Mouse (Mus musculus) midbrain, embryonic 11.5 days (tissue): ENCODE data around the gene Orc4. TPM values are rescaled to one million over a fixed set of nuclear protein-coding genes. Genes with fewer than 3 reads are reported as not detected.

ENCODE experiments used
- ATAC-seq: fragments of 200-750 bp; cut with Nextera tagmentation; 2 replicates; pipeline ENCODE4 v1.8.0; 2017; ENCODE audit warnings: moderate TSS enrichment, moderate library complexity; ENCODE audit not compliant: low FRiP score
- DNase-seq: peaks from one replicate; pipeline ENCODE4 v3.0.0; 2015; ENCODE audit warnings: low spot score; ENCODE audit errors: missing footprints
- H3K27ac ChIP-seq: fragments of 300-500 bp; sonication (generic); 2 replicates; pipeline ENCODE4 v1.5.1; 2014; ENCODE audit warnings: low read depth, low read length
- H3K27me3 ChIP-seq: fragments of 300-500 bp; sonication (generic); 2 replicates; pipeline ENCODE4 v1.6.1; 2014; ENCODE audit warnings: mild to moderate bottlenecking, low read length, moderate library complexity, mixed read lengths; ENCODE audit not compliant: control insufficient read depth, insufficient read depth
- H3K36me3 ChIP-seq: fragments of 300-500 bp; sonication (generic); 2 replicates; pipeline ENCODE4 v1.6.1; 2014; ENCODE audit warnings: mild to moderate bottlenecking, low read length, moderate library complexity, mixed read lengths; ENCODE audit not compliant: control insufficient read depth, insufficient read depth
- H3K4me1 ChIP-seq: fragments of 300-500 bp; sonication (generic); 2 replicates; pipeline ENCODE4 v1.6.1; 2014; ENCODE audit warnings: low read length; ENCODE audit not compliant: control insufficient read depth, insufficient read depth
- H3K4me2 ChIP-seq: fragments of 300-500 bp; sonication (generic); 2 replicates; pipeline ENCODE4 v1.6.1; 2014; ENCODE audit warnings: mild to moderate bottlenecking, moderate library complexity
- H3K4me3 ChIP-seq: fragments of 300-500 bp; sonication (generic); 2 replicates; pipeline ENCODE4 v1.5.1; 2014; ENCODE audit warnings: low read depth, low read length
- H3K9ac ChIP-seq: fragments of 300-500 bp; sonication (generic); 2 replicates; pipeline ENCODE4 v1.6.1; 2014; ENCODE audit warnings: low read length
- H3K9me3 ChIP-seq: fragments of 300-500 bp; sonication (generic); 2 replicates; pipeline ENCODE4 v1.6.1; 2016; ENCODE audit warnings: low read length; ENCODE audit not compliant: control insufficient read depth
- WGBS: fragments of 180-500 bp; shearing (Covaris S2); extraction: QIAGEN DNeasy Blood & Tissue Kit; methylation state at CpG from one replicate; pipeline ENCODE4 v1.1.7; 2014; 5-methylcytosine and 5-hydroxymethylcytosine counted together
- polyA plus RNA-seq: library from polyadenylated mRNA; unstranded; fragments of >200 nt; fragmentation: Nextera tagmentation; extraction: Ambion mirVana; gene quantifications from 2 replicates; pipeline ENCODE4 v1.2.1, GENCODE M21; 2014

Orc4 gene
- 142 and 151 TPM in 2 replicates for polyA plus RNA-seq

GRCm38 (mm10) chr2:48950252-48950315, at the start of gene Orc4:
Orc4 (minus strand) TSS chr2:48950277.
- peak within 1 kb of the TSS; percentile 92 for H3K9ac ChIP-seq
- H3K4me3 ChIP-seq = peak within 1 kb of the TSS; percentile 72
- no peak for DNase-seq
- H3K9me3 ChIP-seq = no peaks in the 10 kb centered on the region
- H3K4me1 ChIP-seq = peaks cover 6% of the 10 kb centered on the region
- H3K36me3 ChIP-seq = no peaks in the 10 kb centered on the region
- no peaks in the 10 kb centered on the region for H3K27me3 ChIP-seq
- peak within 1 kb of the TSS; percentile 77 for H3K4me2 ChIP-seq
- 0% methylated on average over 2 of the region's 2 CpGs for WGBS
- no peak for ATAC-seq
- peak within 1 kb of the TSS; percentile 85 for H3K27ac ChIP-seq

GRCm38 (mm10) chr2:48990322-48990721, 40.2 kb upstream of the Orc4 start:
- Histone ChIP-seq H3K4me1 (no peaks in the 10 kb centered on the region), H3K4me2 (no peak overlapping the region), H3K27ac (no peak overlapping the region), H3K27me3 (no peaks in the 10 kb centered on the region), H3K9me3 (no peaks in the 10 kb centered on the region), H3K4me3 (no peak overlapping the region), H3K36me3 (no peaks in the 10 kb centered on the region), H3K9ac (no peak overlapping the region)
- no peak for ATAC-seq
- 92% methylated on average over 3 of the region's 3 CpGs for WGBS
- no peak for DNase-seq

DNA sequence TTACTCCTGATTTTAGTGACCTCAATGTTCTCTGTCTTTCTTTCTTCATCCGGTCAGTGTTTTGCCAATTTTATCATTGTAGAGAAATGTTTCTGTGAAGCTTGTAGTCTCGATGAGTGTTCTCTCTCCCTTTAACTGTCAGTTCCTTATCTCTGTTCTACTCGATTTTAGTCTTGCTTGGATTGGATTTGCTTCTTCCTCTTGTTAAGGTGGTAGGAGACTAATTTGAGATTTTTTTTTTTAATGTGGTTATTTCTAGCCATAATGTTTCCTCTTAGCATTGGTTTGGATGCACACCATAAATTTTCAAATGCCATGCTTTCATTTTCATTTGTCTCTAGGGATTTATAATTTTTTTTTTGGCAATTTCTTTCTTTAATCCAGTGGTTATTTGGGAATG, 28.8 kb upstream of the Orc4 start:
- ATAC-seq (no peak), DNase-seq (no peak)
- no peaks in the 10 kb centered on the region for H3K27me3 ChIP-seq
- no peak overlapping the region for H3K4me3 ChIP-seq
- no peak overlapping the region for H3K9ac ChIP-seq
- H3K4me1 ChIP-seq = no peaks in the 10 kb centered on the region
- H3K27ac ChIP-seq = no peak overlapping the region
- H3K4me2 ChIP-seq = no peak overlapping the region
- H3K9me3 ChIP-seq = no peaks in the 10 kb centered on the region
- no peaks in the 10 kb centered on the region for H3K36me3 ChIP-seq
- 90% methylated on average over 3 of the region's 3 CpGs for WGBS

DNA sequence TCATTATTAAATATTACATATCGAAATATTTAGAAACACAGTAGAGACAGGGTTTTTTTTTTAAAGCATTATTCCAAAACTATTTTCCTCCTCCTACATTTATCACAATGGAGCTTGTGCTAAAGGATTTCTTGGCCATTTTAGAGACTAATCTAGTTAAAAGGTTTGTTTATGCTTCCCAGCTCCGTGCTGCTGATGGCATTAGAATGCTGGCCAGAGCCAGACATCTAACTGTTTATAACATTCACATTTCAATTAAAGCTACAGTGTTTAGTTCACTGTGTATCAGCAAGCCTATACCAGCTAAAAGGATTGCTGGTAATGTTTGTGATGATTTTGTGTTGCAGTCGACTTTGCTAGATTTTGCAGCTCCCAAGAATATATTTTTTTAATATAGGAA, 6.5 kb upstream of the Orc4 start:
- 77% methylated on average over 3 of the region's 3 CpGs for WGBS
- H3K4me3 ChIP-seq = no peak overlapping the region
- H3K9ac ChIP-seq = no peak overlapping the region
- H3K27me3 ChIP-seq = no peaks in the 10 kb centered on the region
- ATAC-seq (no peak), DNase-seq (no peak)
- H3K4me1 ChIP-seq = no peaks in the 10 kb centered on the region
- H3K36me3 ChIP-seq = no peaks in the 10 kb centered on the region
- H3K27ac ChIP-seq = no peak overlapping the region
- no peak overlapping the region for H3K4me2 ChIP-seq
- H3K9me3 ChIP-seq = no peaks in the 10 kb centered on the region

DNA sequence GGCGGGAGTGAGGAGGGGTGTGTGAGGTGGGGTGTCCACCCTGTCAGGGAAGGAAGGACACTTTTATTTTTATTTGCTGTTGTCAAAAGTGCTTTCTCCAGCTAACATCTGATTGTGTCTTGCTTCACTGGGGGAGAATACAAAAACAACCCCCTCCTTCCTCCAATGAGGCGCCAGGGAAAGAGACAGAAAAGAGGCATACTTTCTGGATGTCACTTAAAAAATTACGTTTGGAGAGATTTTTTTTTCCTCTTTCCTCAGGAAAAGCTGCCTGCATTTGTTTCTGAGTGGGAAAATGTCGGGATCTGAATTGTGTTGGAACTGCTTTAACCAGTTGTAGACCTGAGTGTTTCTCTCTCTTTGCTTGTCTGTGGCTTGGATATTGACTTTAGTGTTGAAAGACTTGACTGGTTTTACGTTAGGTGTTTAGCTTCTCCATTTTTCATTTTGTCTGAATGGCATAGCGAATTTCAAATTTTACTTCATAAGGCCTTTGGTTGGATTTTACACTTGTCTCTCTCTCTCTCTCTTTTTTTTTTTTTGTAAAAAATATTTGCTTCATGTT, 321 bp upstream of the Orc4 start:
- H3K27me3 ChIP-seq = no peaks in the 10 kb centered on the region
- peak overlapping the region; percentile 77 for H3K4me2 ChIP-seq
- H3K9me3 ChIP-seq = no peaks in the 10 kb centered on the region
- H3K4me3 ChIP-seq = peak overlapping the region; percentile 72
- H3K36me3 ChIP-seq = no peaks in the 10 kb centered on the region
- peak overlapping the region; percentile 85 for H3K27ac ChIP-seq
- 8% methylated on average over 6 of the region's 6 CpGs for WGBS
- no peak for ATAC-seq
- DNase-seq = peak; percentile 92
- H3K4me1 ChIP-seq = peaks cover 6% of the 10 kb centered on the region
- H3K9ac ChIP-seq = peak overlapping the region; percentile 88

GRCm38 (mm10) chr2:48949743-48950251, 280 bp downstream of the Orc4 start:
- Histone ChIP-seq H3K9me3 (no peaks in the 10 kb centered on the region), H3K27ac (peak overlapping the region; percentile 85), H3K27me3 (no peaks in the 10 kb centered on the region), H3K36me3 (no peaks in the 10 kb centered on the region), H3K4me2 (peak overlapping the region; percentile 77), H3K4me1 (peaks cover 6% of the 10 kb centered on the region), H3K9ac (peak overlapping the region; percentile 88), H3K4me3 (peak overlapping the region; percentile 72)
- DNase-seq (peak; percentile 98), ATAC-seq (peak; percentile 71)
- WGBS = 2% methylated on average over 6 of the region's 9 CpGs

DNA sequence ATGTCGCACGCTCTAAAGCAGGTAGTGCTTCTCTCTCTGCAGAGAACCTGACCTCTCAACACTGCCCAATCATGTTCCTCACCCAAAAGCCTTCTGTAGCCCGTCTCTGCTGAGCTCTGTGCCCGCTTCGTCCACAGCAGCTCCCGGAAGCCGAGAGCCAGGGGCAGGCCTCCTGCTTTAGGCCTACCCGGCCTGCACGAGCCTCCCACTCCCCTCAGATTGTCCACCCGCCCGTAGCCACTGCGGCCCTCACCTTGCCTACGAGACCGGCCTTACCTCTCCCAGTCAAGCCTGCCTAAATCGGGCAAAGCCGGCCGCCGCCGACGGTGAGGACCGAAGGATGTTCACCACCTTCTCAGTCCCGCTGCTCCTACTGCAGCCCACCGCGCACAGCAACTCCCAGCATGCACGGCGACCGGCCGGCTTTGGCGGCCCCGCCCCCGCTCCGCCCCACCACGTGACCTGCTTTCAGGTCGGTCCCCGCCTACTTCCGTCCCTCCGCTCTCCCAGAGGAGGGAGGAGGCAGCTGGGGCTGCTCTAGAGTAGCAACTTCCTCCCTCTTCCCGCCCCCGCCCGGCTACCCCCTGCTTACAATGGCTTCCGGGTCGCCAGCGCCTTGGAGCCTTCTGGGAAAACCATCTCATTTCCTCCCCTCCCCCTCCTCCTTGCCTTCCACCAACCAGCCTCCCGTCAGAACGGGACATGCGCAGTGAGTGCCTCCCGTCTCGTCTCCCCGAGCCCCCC, 1.1 kb downstream of the Orc4 start, which contains the start of gene Mbd5:
Mbd5 (plus strand) TSS at position 668 of the 744 bp plus-strand sequence.
- H3K9me3 ChIP-seq = no peaks in the 10 kb centered on the region
- peak within 1 kb of the TSS; percentile 92 for H3K9ac ChIP-seq
- peak within 1 kb of the TSS; percentile 85 for H3K27ac ChIP-seq
- no peaks in the 10 kb centered on the region for H3K36me3 ChIP-seq
- H3K4me2 ChIP-seq = peak within 1 kb of the TSS; percentile 77
- H3K4me1 ChIP-seq = peaks cover 6% of the 10 kb centered on the region
- H3K27me3 ChIP-seq = no peaks in the 10 kb centered on the region
- H3K4me3 ChIP-seq = peak within 1 kb of the TSS; percentile 72
- DNase-seq (peak; percentile 99), ATAC-seq (peak; percentile 99)
- under 1% methylated on average over 47 of the region's 49 CpGs for WGBS

GRCm38 (mm10) chr2:48947761-48948160, 2.3 kb downstream of the Orc4 start:
- ATAC-seq (no peak), DNase-seq (no peak)
- H3K4me1 ChIP-seq = peaks cover 6% of the 10 kb centered on the region
- H3K27me3 ChIP-seq = no peaks in the 10 kb centered on the region
- no peaks in the 10 kb centered on the region for H3K36me3 ChIP-seq
- H3K9me3 ChIP-seq = no peaks in the 10 kb centered on the region
- H3K9ac ChIP-seq = no peak overlapping the region
- WGBS = 79% methylated on average over 3 of the region's 3 CpGs
- no peak overlapping the region for H3K27ac ChIP-seq
- H3K4me3 ChIP-seq = peak overlapping the region; percentile 72
- H3K4me2 ChIP-seq = peak overlapping the region; percentile 69

- H3K4me2 ChIP-seq = no peak overlapping the region
- H3K4me1 ChIP-seq = no peaks in the 10 kb centered on the region
- H3K27me3 ChIP-seq = no peaks in the 10 kb centered on the region
- ATAC-seq = no peak
- no peak overlapping the region for H3K9ac ChIP-seq
- H3K9me3 ChIP-seq = no peaks in the 10 kb centered on the region
- 91% methylated on average over 2 of the region's 2 CpGs for WGBS
- no peak overlapping the region for H3K4me3 ChIP-seq
- no peaks in the 10 kb centered on the region for H3K36me3 ChIP-seq
- no peak overlapping the region for H3K27ac ChIP-seq
- DNase-seq = no peak
Observed at GRCm38 (mm10) chr2:48935058-48935457, 15.0 kb downstream of the Orc4 start.
